Mouse (Mus musculus) forebrain, embryonic 13.5 days (tissue): ENCODE data around the gene Bcl9. TPM values are rescaled to one million over a fixed set of nuclear protein-coding genes. Genes with fewer than 3 reads are reported as not detected.

Experiments
- ATAC-seq: fragments of 200-750 bp; cut with Nextera tagmentation; 2 replicates; pipeline ENCODE4 v1.8.0; 2017
- H3K27ac ChIP-seq: fragments of 300-500 bp; sonication (generic); 2 replicates; pipeline ENCODE4 v1.5.1; 2015; ENCODE audit warnings: inconsistent platforms, mild to moderate bottlenecking, moderate library complexity
- H3K27me3 ChIP-seq: fragments of 300-500 bp; sonication (generic); 2 replicates; pipeline ENCODE4 v1.6.1; 2015; ENCODE audit warnings: mild to moderate bottlenecking, inconsistent platforms
- H3K36me3 ChIP-seq: fragments of 300-500 bp; sonication (generic); 2 replicates; pipeline ENCODE4 v1.6.1; 2015; ENCODE audit warnings: mild to moderate bottlenecking, inconsistent platforms; ENCODE audit not compliant: poor library complexity, severe bottlenecking
- H3K4me1 ChIP-seq: fragments of 300-500 bp; sonication (generic); 2 replicates; pipeline ENCODE4 v1.6.1; 2015; ENCODE audit warnings: inconsistent platforms
- H3K4me2 ChIP-seq: fragments of 300-500 bp; sonication (generic); 2 replicates; pipeline ENCODE4 v1.6.1; 2015; ENCODE audit warnings: inconsistent platforms, mild to moderate bottlenecking, moderate library complexity
- H3K4me3 ChIP-seq: fragments of 300-500 bp; sonication (generic); 2 replicates; pipeline ENCODE4 v1.5.1; 2015; ENCODE audit warnings: mild to moderate bottlenecking, inconsistent platforms
- H3K9ac ChIP-seq: fragments of 300-500 bp; sonication (generic); 2 replicates; pipeline ENCODE4 v1.6.1; 2015; ENCODE audit warnings: mild to moderate bottlenecking, inconsistent platforms
- H3K9me3 ChIP-seq: fragments of 300-500 bp; sonication (generic); replicated peaks from 2 replicates; pipeline ENCODE4 v1.6.1; 2016; ENCODE audit warnings: inconsistent platforms
- WGBS: fragments of 180-500 bp; shearing (Covaris S2); methylation state at CpG from one replicate; pipeline ENCODE4 v1.1.7; 2015; 5-methylcytosine and 5-hydroxymethylcytosine counted together
- polyA plus RNA-seq: library from polyadenylated mRNA; unstranded; fragments of >200 nt; fragmentation: Nextera tagmentation; extraction: Ambion mirVana; gene quantifications from 2 replicates; pipeline ENCODE4 v1.2.1, GENCODE M21; 2015

The Bcl9 gene
- polyA plus RNA-seq, 1 experiment from 2014 or later: 105 TPM

DNA sequence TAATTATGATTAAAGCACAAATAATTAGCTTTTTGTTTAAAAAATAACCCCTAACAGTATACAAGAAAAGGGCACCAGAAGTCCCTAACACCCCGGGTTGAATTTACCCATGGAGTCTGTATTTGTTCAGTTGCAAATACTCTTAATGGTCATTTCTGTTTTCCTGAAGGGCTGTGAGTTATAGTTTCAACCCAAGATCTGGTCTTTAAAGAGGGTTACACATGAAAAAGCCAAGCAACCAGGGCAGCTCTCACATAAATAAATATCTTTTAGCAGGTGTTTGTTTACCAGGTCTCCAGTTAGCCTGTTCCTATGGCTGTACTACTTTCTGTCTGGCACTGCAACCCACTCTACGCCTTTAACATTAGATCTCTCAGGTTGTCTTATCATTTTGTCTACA is 137.7 kb downstream of the Bcl9 start:
- Histone ChIP-seq H3K36me3 (peaks cover 4% of the 10 kb centered on the region; the same call in 1 of the 2 replicates), H3K9me3 (no peaks in the 10 kb centered on the region), H3K4me3 (peak overlapping the region; percentile 75; the same call in 1 of the 2 replicates), H3K27me3 (no peaks in the 10 kb centered on the region), H3K4me2 (peak overlapping the region; percentile 90), H3K27ac (no peak overlapping the region), H3K4me1 (peaks cover 22% of the 10 kb centered on the region), H3K9ac (no peak overlapping the region)
- no peak for ATAC-seq
- 78% methylated on average over 2 of the region's 2 CpGs for whole genome bisulfite sequencing

GRCm38 (mm10) chr3:97159509-97159850 is 138.2 kb downstream of the Bcl9 start:
- peak overlapping the region; percentile 78 for H3K9ac ChIP-seq
- H3K4me1 ChIP-seq: peaks cover 22% of the 10 kb centered on the region
- H3K27me3 ChIP-seq: no peaks in the 10 kb centered on the region
- peak overlapping the region; percentile 90 for H3K4me2 ChIP-seq
- H3K36me3 ChIP-seq: peaks cover 4% of the 10 kb centered on the region; the same call in 1 of the 2 replicates
- peak overlapping the region; percentile 75 for H3K4me3 ChIP-seq
- WGBS: 4% methylated on average over 6 of the region's 6 CpGs
- ATAC-seq: no peak
- peak overlapping the region; percentile 69; the same call in 1 of the 2 replicates for H3K27ac ChIP-seq
- no peaks in the 10 kb centered on the region for H3K9me3 ChIP-seq

- no peaks in the 10 kb centered on the region for H3K9me3 ChIP-seq
- peak within 1 kb of the TSS; percentile 90 for H3K4me2 ChIP-seq
- H3K9ac ChIP-seq: peak within 1 kb of the TSS; percentile 78
- H3K27me3 ChIP-seq: no peaks in the 10 kb centered on the region
- H3K36me3 ChIP-seq: peaks cover 4% of the 10 kb centered on the region; the same call in 1 of the 2 replicates
- H3K27ac ChIP-seq: peak within 1 kb of the TSS; percentile 69
- peak within 1 kb of the TSS; percentile 75 for H3K4me3 ChIP-seq
- peaks cover 22% of the 10 kb centered on the region for H3K4me1 ChIP-seq
- peak; percentile 96 for ATAC-seq
- under 1% methylated on average over 54 of the region's 54 CpGs for WGBS
These were observed 138.9 kb downstream of the Bcl9 start, which contains the start of gene Acp6 for GRCm38 (mm10) chr3:97158611-97159508. Acp6 (plus strand) TSS chr3:97158777.

- H3K36me3 ChIP-seq: no peaks in the 10 kb centered on the region
- peak overlapping the region; percentile 90 for H3K4me2 ChIP-seq
- peak; percentile 72 for ATAC-seq
- H3K9me3 ChIP-seq: no peaks in the 10 kb centered on the region
- H3K9ac ChIP-seq: peak overlapping the region; percentile 78
- H3K4me3 ChIP-seq: peak overlapping the region; percentile 75
- H3K27ac ChIP-seq: peak overlapping the region; percentile 69
- H3K27me3 ChIP-seq: no peaks in the 10 kb centered on the region
- H3K4me1 ChIP-seq: peaks cover 22% of the 10 kb centered on the region
- under 1% methylated on average over 17 of the region's 17 CpGs for WGBS
These were observed 139.6 kb downstream of the Bcl9 start for GRCm38 (mm10) chr3:97157958-97158599.

- H3K36me3 ChIP-seq: no peaks in the 10 kb centered on the region
- peaks cover 22% of the 10 kb centered on the region for H3K4me1 ChIP-seq
- 84% methylated on average over 1 of the region's 1 CpGs for WGBS
- H3K27me3 ChIP-seq: no peaks in the 10 kb centered on the region
- ATAC-seq: no peak
- H3K9me3 ChIP-seq: no peaks in the 10 kb centered on the region
- H3K4me3 ChIP-seq: no peak overlapping the region
- no peak overlapping the region for H3K9ac ChIP-seq
- H3K27ac ChIP-seq: no peak overlapping the region
- no peak overlapping the region for H3K4me2 ChIP-seq
These were observed 140.4 kb downstream of the Bcl9 start for GRCm38 (mm10) chr3:97157308-97157707.

GRCm38 (mm10) chr3:97156431-97156830 is 141.3 kb downstream of the Bcl9 start:
- H3K4me3 ChIP-seq: no peak overlapping the region
- 89% methylated on average over 6 of the region's 6 CpGs for WGBS
- no peak overlapping the region for H3K27ac ChIP-seq
- no peak for ATAC-seq
- peaks cover 22% of the 10 kb centered on the region for H3K4me1 ChIP-seq
- H3K9ac ChIP-seq: no peak overlapping the region
- H3K9me3 ChIP-seq: no peaks in the 10 kb centered on the region
- H3K4me2 ChIP-seq: no peak overlapping the region
- no peaks in the 10 kb centered on the region for H3K27me3 ChIP-seq
- H3K36me3 ChIP-seq: no peaks in the 10 kb centered on the region

Other genes starting within 250 kb of the Bcl9 start
- gene Acp6, start 139.1 kb downstream of the Bcl9 start, polyA plus RNA-seq: 21.8 and 26.8 TPM in 2 replicates
- gene Olfr1402, start 124.1 kb upstream of the Bcl9 start, polyA plus RNA-seq: not detected in 2 replicates